Mouse (Mus musculus) cerebral cortex, adult 2 months (tissue): Measurements from ENCODE around the gene C5ar1.

Experiments
- WGBS: fragments of 180-500 bp; shearing (Covaris S2); methylation state at CpG from one replicate; pipeline ENCODE4 v1.1.7; 2018; 5-methylcytosine and 5-hydroxymethylcytosine counted together

Gene C5ar1

DNA sequence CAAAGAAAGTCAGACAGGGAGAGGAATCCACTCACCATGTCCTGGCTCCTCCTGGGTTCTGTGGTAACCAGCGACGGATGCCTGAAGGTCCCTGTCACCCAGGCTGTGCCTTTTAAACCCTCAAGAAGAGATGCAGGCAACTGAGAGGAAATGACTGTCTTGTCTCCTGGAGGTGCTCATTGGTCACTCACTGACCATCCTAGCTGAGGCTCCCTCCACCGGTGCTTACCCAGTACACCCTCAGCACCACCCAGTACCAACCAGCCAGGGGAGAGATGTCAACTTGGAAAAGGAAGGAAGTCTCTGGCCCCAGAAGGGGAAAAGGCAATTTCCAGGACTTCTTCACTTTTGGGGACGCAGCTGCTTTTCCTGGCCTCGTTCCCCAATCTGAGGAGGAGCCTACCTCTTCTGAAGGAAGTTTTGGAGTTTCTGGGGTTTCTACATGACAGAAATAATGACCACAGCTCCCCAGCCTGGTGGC lies at the start of gene C5ar1:
Gene C5ar1 (minus strand): TSS at position 431 of the 481 bp plus-strand sequence.
- WGBS: 85% methylated on average over 5 of the region's 5 CpGs

DNA sequence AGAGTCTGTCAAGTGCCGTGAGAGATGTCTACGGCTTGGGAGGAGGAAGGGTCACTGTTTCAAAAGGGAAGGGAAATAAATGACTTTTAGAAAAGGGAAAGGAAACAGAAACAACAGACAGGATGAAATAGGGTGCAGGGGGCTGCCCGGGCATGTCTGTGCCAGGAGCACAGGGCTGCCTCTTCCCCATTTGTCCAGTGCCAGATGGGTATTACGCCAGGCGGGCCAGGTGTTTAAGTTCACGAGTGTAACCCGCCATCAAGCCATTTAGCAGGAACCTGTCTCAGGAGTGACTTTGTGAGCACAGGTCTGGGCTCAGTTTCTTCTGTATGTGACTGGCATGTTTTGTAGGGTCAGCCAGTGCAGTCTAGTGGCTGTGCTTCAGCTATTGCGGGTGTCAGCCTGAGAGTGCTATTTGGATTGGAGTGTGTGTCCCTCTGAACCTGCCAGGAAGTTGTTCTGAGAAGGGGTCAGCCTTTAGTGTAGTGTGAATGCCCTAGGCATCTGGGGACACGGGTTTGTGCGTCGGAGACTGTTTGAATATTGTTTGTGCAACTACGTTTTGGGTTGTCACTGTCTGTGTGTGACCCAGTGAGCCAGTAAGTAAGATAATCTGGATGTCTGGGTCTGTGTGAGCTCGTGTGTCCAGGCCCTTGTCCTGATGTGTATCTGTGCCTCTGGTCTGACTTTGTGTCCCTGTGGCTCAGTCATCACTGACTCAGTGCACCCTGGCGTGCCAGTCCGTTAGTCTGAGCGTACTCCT lies 49.4 kb upstream of the C5ar1 start:
- WGBS: 38% methylated on average over 16 of the region's 16 CpGs

DNA sequence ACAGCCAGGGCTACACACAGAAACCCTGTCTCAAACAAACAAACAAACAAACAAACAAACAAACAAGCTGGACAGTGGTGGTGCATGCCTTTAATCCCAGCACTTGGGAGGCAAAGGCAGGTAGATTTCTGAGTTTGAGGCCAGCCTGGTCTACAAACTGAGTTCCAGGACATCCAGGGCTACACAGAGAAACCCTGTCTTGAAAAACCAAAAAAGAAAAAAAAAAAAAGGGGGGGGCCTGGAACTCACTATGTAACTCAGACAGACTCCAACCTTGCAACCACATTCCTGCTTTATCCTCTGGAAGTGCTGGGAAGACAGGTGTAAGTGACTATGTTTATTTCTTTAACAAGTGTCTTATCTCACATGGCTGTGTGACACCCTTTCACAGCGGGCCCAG lies 48.8 kb upstream of the C5ar1 start, which contains the start of gene Bbc3:
Gene Bbc3 (plus strand): TSS at position 301 of the 400 bp plus-strand sequence.
- 67% methylated on average over 1 of the region's 1 CpGs for WGBS

DNA sequence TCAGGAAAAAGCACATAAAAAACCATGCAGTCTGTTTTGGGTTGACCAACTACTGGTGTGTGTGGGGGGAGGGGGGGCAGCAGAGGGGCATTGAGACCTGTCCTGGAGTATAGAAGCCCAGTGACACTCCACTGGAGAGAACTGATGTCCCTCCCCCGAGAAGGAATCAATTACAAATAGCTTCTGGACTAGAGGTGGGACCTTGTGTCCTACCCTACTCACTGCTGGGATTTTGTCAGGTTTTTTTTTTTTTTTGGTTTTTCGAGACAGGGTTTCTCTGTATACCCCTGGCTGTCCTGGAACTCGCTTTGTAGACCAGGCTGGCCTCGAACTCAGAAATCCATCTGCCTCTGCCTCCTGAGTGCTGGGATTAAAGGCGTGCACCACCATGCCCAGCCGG lies 47.8 kb upstream of the C5ar1 start:
- 79% methylated on average over 6 of the region's 6 CpGs for WGBS

DNA sequence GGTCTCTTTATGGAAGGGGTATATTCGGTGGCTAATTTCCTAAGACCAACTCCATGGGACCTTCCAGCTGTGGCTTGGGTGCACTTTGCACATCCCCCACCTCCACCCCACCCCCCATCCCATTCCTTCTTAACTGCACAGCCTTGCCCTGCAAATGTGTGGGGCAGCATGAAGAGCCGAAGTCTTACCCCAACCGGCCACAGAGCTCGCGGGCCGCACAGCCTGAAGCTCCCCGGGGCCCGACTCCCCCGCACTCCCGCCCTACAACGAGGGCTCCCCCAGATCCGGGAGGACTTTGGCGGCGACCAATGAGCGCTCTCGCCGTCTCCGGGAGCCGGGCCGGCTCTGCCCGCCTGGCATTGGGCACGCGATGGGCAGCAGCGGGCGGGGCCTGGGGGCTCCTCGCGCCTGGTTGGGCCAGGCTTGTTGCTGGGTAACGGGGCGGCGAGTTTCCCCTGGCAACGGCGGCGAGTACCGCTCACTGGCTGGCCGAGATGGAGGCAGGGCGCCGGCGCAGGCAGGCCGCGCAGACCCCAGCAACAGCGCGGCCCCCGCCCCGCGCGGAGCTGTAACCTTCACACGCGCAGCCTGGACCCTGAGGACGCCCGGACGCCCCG lies 40.2 kb upstream of the C5ar1 start:
- WGBS: under 1% methylated on average over 52 of the region's 52 CpGs

DNA sequence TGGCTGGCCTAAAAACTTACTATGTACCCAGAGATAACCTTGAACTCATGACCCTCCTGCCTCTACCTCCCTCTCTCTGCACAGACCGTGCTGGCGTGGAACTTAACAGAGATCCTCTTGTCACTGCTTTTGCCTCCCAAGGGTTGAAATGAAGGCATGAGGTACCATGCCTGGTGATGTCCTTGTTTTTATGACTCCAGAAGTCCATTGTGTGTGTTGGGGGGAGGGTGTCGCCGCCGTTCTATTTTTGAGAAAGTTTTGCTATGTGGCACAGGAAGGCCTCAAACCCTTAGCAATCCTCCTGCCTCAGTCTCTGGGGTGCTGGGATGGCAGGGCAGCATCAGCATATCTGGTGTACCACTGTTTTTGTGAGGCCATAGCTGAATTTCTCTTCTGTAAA lies 39.6 kb upstream of the C5ar1 start:
- 77% methylated on average over 5 of the region's 5 CpGs for WGBS

DNA sequence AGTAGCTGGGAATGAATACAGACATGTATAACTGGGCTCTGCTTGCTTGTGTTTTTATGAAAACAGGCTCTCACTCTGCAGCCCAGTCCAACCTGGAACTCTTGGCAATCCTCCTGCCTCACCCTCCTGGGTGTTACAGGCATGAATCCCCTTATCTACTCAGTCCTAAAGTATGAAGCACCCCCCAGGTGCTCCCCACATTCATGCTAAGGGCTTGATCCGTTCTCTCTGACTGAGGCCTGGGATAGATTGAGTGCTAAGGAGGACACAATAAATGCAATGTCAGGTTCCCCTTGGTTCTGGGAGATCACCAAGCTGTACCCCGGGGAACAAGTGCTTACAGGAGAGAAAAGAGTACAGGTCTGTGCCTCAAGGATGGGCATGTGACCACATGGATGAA lies 38.3 kb upstream of the C5ar1 start:
- 71% methylated on average over 2 of the region's 2 CpGs for WGBS

DNA sequence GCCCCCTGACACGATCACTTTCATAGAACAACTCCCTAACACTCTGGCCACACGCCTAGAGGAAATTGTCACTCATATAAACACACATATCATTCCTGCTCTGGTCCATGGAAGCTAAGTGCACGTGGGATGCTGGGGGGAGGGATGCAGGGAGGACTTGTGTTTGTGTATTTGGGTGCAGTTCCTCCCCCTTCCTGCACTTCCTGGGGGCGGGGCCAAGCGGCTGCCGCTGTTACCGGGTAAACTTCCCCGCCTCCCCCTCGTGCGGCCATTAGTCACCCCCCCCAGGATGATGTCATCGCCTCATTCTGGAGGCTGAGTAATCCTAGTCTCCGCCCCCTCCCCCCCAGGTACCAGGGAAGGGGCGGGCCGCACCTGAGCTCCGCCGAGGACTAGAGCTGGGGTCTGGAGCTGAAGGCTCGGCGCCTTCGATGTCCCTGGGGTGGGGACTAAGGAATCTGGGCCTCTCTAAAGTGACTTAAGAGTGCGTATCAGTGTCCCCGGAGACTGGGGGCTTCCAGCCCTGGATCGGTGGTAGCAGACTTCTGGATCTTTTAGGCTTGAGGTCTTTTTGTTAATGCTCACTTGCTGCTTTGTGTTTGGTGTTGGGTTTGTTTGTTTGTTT lies 37.5 kb upstream of the C5ar1 start:
- 3% methylated on average over 22 of the region's 22 CpGs for WGBS

DNA sequence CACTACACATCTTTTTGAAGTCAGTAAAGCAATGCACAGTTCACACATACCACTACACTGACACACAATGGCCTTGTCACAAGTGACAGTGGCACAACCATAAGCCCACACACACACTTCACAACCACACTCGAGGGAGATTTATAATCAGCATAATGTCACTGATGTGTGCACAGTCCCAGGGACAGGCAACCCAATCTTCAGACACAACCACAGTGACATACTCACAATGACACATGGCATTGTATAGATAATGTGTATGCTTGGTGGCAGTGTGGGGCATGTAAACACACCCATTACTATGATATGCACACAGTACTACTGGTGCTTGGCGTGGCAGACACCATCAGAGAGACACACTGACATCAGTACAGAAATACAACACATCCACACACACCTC lies 36.8 kb upstream of the C5ar1 start:
- 25% methylated on average over 2 of the region's 2 CpGs for WGBS

DNA sequence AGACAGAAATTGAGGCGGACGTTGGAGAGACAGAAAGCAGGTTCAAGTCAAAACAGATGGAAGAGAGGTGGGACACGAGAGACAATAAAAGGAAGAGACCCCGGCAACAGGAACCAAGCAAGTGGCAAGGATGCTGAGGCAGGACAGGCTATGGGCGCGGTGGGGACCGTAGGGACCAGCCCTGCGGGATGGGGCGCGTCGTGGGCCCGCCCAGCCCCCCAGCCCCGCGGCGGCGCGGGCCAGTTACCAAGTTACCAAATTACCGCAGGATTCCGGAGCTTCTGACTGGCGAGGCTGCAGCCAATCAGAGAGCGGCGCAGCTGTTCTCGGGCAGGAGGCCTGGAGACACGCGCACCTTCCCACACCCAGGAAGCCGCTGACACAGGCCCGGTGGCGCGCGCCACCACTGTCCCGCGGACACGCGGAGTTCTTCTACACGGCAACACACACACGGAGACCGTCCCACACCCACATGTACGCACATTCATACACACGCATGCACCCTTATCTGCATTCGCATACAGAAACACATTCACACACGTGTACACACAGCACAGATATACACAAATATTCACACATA lies 36.1 kb upstream of the C5ar1 start:
- WGBS: under 1% methylated on average over 41 of the region's 41 CpGs

DNA sequence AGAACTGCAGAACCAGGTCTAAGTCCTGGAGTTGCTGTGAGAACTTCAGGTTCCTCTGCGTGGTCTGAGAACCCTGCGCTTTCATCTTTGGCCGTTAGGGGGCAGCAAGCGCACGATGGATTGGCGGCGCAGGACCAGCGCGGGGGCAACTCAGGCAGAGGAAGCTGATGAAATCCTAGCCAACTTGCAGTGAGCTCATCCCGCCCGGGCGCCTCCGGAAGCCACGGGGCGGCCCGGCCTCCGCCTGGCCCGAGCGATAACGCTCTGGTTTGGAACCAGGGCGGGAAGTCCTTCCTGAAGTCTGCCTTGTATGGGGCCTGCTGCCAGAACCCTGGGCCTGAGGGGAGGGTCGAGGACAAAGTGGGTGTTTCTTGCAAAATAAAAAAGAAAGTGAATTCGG lies 35.5 kb upstream of the C5ar1 start:
- under 1% methylated on average over 23 of the region's 23 CpGs for WGBS

DNA sequence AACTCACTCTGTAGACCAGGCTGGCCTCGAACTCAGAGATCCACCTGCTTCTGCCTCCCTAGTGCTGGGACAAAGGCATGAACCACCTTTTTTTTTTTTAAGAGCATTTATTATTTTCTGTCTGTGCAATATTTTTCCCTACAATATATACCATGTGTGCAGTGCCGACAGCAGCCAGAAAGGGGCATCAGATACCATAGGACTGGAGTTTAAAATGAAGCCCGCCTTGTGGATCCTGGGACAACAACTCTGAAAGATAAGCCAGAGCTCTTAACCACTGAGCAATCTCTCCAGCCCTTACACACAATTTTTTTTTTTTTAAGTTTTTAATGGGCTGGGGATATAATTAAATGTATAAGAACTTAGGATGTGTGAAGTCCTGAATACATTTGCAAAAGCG lies 35.0 kb upstream of the C5ar1 start:
- WGBS: 22% methylated on average over 4 of the region's 4 CpGs

DNA sequence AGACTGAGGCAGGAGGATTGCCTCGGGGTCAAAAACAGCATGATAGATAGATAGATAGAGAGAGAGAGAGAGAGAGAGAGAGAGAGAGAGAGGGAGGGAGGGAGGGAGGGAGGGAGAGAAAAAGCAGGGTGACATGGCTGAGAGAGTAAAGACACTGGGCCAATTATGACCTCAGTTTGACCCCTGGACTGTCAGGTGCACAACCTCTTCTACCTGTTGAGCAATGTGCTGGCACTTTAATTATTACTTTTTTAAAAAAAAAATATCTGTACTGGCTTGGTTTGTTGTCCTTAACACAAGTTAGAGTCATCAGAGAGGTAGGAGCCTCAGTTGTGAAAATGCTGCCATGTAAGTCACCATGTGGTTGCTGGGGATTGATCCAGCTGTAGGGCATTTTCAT lies 28.5 kb upstream of the C5ar1 start:
- WGBS: 80% methylated on average over 1 of the region's 1 CpGs

DNA sequence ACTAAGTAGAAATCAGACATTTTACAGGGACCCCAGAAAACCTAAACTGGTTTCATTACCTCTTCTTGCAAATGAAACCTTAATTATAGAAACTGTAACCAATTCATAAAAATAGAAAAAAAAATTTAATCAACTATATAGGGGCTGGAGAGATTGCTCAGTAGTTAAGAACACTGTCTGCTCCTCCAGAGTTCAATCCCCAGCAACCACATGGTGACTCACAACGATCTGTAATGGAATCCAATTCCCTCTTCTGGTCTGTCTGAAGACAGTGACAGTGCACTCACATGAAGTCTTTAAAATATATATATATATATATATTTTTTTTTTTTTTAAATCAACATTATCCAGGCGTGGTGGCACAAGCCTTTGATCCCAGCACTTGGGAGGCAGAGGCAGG lies 27.7 kb upstream of the C5ar1 start:
- WGBS: 55% methylated on average over 2 of the region's 2 CpGs

DNA sequence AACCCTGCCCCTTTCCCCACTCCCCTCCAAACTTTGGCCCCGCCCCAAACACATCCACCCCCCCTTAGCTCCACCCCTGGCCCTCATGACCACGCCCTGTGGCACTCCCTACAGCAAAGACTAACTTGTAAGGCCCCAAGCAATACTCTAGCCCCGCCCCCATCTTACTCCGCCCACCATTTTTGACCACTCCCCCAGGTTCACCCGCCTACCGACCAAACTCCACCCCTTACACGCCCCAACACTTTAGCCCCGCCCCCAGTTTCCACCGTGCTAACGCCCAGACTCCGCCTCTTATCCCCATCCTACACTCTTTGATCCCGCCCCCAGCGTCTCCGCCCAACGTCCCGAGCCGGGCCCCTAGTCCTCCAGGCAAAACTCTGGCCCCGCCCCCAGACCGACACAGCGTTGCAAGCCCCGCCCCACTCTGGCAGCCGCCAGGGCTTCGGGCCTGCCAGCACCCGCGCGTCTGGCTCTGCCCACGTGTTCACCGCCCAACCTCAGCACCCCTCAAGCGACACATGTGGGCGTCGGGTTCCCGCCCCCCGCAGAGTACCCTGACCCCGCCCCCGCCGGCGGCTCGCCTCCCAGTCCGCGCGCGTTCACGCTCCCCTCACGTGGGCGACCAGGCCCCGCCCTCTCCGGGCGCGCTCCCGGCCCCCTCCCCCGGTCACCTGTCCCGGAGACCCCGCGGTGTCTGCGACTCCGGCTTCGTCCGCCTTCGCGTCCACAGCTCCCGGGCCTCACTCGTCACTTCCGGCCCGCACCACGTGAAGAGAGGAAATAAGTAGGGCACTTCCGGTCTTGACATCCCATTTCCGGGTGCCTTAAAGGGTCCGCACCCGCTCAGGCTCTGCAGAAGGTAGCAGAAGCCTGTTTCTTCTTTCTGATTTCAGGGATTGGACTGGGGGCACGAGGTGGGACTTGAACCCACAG lies 27.0 kb upstream of the C5ar1 start, which contains the start of gene Ccdc9:
Gene Ccdc9 (minus strand): TSS at position 770 of the 936 bp plus-strand sequence.
- WGBS: 2% methylated on average over 70 of the region's 70 CpGs

DNA sequence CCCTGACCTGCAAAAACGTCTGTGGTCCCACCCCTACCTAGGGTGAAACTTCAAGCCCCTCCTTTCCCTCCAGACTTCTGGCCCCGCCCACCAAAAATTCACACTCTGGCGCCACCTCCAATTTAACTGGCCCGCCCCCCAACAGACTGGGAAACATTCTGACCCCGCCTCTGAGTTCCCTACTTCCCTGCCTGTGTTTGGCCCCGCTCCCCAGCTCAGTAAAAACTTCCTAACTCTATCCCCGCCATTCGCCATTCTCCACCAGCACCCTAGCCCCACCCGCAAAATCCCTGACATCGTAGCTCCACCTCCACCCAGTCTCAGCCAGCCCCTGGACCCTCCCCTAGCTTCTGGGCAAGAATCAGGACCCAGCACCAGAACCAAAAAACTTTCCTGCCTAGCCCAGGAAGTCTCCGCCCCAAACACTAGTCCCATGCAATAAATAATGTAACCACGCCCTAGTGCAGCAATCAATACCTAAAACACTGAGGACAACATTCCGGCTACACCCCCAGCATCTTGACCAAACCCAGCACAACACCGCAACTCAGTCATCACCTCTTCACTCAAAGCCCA lies 26.2 kb upstream of the C5ar1 start:
- 2% methylated on average over 14 of the region's 14 CpGs for WGBS

DNA sequence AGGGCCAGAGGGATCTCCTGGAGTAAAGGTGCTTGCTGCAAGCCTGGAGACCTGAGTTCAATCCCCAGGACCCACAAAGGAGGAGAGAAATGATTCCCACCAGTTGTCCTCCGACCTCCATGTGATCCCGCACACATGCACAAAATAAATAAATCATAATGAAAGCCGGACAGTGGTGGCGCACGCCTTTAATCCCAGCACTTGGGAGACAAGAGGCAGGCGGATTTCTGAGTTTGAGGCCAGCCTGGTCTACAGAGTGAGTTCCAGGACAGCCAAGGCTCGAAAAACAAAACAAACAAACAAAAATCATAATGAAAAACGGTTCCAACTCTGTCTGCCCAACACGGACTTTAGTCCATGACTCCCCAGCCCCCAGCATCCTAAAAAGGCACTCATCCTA lies 25.6 kb upstream of the C5ar1 start:
- 76% methylated on average over 9 of the region's 9 CpGs for WGBS

DNA sequence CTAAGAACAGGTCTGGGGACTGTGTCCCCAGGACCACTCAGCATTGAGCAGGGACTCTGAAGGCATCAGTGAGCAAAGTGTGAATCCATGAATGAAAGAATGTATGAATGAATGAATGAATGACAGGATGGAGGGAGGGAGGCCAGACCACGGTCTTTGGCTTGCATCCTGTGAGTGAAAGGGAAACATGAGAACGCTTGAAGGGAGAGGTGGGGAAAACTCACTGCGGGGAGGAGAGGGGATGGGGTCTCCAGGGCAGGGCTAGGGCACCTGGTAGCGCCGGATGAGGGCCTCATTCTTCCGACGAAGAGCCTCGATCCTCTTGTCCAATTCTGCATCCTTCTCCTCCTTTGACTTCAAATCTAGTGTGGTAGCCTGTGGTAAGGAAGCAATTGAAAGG lies 24.7 kb upstream of the C5ar1 start:
- WGBS: 88% methylated on average over 8 of the region's 8 CpGs

DNA sequence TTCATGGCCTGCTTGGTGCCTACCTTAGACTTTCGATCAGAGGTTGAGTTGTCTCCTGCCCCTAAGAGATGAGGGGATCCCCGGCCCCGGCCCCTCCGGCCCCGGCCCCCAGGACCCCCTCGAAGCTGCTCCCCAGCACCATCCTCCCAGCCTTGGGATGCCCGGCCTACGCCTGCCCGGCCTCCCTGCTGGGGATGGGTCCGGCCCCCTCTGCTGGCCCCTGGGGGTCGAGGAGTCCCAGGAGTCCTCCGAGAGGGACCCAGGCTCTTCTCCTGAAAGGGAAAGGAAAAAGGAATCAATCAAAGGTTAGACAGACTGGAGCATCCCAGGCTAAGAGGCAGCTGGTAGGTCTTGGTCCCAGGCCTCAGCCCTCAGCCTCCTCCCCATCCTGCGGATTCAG lies 23.0 kb upstream of the C5ar1 start:
- WGBS: 92% methylated on average over 13 of the region's 13 CpGs

DNA sequence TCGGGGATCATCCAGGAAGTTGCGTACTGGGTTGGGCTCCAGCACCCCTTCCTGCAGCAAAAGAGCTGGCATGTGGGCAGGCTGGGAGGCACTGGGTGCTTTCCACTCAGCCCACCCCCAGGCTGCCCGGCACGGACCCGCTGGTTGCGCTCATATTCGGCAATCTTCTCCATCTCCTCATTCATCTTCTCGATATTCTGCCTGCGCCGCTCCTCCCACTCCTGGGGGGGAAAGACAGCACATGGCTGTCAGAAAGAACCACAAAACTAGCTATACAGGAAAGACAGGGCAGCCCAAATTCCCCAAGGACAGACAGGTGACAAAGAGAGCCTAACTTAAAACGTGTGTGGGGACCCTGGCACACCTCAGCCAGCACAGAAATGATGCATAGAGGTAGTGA lies 21.4 kb upstream of the C5ar1 start:
- WGBS: 89% methylated on average over 11 of the region's 11 CpGs
